Mouse (Mus musculus): Measurements from ENCODE around the gene Galm. TPM values are rescaled to one million over a fixed set of nuclear protein-coding genes. Genes with fewer than 3 reads are reported as not detected.

Galm gene
- total RNA-seq, 2 experiments from 2014 or later, result 1.2 to 1.5 TPM

DNA sequence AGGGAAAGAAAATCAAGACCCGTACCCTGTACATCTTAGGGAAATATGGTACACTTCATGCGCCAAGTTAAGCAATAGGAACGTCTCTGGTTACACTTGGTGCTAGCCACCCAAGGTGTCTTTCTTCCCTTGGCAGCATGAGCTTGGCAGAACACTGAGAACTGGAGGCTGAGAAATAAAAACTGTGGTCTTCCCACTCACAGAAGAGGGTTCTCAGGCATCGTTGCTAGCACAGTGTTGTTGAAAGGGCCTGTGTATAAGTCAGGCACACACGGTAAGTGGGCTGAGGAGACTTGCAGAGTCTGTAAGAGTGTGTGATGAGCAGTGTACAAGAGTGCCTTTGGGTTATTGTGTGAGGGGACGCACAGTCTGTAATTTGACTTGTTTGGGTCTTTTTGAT, 1.1 kb upstream of the Galm start:
- no peak for DNase-seq
- intact Hi-C loops (cut with DNase I), result loop anchor here (10.0 kb wide), 1 partner anchor 61 kb away; the partner anchor contains the start of gene Hnrnpll

DNA sequence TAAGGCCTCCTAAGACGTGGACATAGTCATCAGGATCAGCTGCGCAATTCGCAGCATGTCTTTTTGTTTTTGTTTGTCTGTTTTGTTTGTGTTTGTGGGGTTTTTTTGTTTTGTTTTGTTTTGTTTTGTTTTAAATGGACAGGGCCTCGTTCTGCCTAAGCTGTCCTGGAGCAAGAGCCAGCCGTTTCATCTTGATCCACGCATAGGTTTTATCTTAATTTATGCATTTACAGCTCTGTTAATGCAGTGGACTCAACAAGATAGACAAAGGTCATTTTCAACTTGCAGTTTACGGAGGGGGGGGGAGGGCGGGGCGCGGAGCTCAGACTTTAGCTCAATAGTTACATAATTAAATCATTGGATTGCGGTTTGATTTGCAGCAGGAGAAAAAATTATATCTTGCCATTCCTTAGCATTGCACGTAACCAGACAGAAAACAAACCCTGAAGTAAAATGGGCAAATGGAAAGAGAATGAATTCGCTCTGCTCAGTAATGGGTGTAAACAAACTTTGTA, 1.3 kb downstream of the Galm start:
- intact Hi-C loops (cut with DNase I), result loop anchor here (10.0 kb wide), 1 partner anchor 64 kb away; the partner anchor contains the start of gene Hnrnpll

DNA sequence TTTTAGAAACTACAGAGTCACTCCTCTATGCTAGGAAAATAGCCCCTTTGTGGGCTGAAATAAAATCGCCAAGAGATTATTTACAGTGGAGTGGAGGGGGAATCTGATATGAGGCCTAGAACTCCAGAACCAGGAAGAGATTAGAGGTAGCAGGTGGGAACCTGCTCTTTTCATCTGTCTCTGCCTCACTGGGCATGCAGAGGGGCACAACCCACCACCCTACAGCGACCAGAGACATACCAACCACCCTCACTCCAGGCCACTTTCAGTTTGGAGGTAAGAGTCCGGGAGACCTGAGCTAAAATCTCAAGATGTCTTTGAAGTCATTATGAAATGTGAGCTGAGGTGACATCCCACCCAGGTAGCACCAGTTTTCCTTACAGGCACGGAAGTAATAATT, 2.1 kb downstream of the Galm start:
- intact Hi-C loops (cut with DNase I), result loop anchor here (10.0 kb wide), 1 partner anchor 65 kb away; the partner anchor contains the start of gene Hnrnpll
- DNase-seq, result no peak

More for the DNA sequence above, 1.3 kb downstream of the Galm start:
- no peak for DNase-seq

DNA sequence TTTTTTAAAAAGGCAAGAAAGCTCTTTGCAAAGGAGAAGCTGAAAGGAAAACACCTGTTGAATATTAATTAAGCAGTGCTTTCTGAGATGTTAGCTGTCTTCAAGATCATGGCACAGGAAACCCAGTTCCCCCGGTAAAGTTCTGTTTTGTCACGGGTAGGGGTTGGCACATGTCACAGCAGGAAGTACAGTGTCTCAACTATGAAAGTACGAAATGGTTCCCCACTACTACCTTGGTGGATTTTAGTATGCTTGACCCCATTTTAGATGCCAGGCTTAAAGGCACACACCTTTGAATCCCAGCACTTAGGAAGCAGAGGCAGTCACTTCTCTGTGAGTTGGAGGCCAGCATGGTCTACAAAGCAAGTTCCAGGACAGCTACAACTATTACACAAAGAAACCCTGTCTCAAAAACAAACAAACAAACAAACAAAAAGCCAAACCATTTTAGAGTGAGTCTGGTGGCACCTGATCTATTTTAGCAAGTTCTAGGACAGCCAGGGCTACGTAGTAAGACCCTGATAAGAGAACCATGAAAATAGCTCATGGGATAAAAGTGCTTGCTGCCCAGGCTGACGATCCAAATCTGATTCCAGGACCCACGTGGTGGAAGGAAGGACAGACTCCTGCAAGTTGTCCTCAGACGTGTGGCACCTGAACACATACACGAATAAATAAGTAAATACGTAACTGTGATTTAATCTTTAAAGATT, 3.6 kb downstream of the Galm start:
- no peak for DNase-seq
- intact Hi-C loops (cut with DNase I), result no loop called here

DNA sequence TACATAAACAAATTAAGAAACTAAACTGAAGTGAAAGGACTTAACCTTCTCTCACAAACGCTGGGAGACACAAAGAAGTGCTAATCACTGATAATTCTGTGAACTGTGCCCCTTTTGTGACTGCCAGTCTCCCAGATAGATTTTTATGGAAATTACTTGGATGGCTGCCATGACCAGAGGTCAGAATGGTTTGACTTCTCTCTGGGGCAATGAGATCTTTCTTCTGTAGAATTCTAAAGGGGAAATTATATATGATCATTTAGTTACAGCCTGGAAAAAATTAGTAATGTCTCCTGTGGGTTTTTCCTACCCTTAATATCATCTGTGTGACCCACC, 4.1 kb downstream of the Galm start:
- intact Hi-C loops (cut with DNase I), result no loop called here
- DNase-seq, result no peak

DNA sequence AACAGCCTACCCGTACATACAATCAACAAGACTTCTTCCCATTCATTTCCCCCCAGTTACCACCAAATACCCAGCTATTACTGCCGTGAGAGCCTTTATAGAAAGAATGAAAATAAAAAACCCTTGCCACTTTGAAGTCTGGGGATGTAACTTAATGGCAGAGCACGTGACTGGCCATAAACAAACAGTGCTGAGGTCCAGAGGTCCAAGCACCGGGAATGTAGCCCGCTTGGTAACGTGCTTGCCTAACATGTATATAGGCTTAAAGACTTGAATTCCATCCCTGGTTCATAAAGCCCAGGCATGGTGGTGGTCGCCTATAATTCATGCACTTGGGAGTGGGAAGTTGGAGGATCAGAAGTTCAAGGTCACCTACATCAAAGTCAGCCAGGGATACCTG, 4.6 kb downstream of the Galm start:
- intact Hi-C loops (cut with DNase I), result no loop called here
- DNase-seq, result no peak

DNA sequence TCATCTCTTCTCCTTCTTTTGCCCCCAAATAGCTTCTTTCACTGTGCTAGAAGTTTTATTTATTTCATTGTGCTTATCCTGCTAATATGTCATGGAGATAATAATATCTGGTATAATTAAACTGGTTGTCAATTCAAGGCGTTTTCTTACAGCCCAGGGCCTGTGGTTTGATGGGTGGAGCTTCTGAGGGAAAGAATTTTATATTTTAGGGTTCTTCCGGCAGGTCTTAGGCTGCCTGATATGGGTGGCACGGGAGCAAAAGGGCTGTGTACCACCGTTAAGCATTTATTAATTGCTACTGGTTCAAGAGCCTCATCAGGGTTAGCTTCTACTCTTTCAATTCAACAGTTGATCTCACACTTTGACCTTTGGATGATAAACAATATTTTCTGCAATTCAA, 5.2 kb downstream of the Galm start:
- intact Hi-C loops (cut with DNase I), result no loop called here
- no peak for DNase-seq

DNA sequence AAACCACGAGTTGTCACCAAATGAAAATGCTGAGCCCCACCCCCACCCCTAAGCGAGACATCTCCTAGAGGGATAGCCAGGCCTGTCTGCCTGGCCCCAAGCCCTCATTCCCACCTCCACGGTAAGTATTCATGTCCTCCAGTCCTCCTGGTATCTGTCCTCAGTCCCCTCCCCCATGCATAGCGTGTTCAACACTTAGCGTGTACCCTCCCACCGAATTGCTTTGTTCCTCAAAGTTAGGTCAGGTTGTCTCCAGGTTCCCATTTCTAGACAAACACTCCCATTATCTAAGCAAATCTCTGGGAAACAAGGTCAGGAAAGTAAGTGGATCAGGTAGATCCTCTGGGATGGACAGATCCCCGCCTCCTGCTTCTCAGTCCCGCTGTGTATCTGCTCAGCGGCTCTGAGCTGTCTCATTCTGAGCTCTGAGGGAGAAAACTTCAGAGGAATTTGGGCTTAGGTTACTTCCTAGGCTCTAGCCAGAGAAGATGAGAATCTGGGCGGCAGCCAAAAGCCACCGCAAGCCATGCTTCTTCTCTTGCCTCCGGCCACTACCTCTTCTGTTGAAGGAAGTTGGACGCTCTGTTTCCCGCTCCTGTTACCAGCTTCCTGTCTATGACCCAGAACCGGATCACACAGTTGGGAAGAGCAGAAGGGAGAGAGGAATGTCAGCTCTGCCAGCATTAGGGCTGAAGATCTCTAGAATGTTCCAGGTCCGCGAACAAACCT, 11.3 kb downstream of the Galm start:
- intact Hi-C loops (cut with DNase I), result no loop called here
- DNase-seq, result no peak

DNA sequence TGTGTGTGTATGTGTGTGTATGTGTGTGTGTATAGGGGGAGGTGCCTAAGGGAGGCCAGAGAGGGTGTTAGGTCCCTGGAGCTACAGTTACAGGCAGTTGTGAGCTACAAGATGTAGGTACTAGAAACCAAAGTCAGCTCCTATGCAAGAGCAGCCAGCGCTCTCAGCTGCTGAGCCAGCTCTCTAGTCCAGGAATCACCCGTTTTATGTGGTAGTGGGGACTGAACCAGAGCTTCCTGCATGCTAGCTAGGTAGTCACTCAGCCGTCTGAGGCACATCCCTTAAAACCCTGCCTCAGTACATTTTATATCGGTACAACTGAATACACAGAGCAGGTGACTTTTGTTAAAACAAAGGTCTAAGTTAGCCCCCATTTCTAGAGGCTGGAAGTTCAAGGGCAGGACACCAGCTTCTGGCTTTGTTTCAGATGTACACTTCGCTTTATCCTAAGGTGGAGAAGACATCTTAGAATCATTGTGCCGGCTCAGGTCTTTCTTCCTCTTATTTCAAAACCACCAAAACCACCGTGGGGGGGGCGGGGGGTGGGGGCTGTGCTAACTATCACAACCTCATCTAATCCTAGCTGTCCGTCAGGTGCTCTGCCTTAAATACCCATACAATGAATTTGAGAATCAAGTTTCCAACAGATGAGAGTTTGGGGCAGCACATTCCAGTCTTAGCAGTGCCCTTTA, 12.6 kb downstream of the Galm start:
- no peak for DNase-seq
- intact Hi-C loops (cut with DNase I), result no loop called here

DNA sequence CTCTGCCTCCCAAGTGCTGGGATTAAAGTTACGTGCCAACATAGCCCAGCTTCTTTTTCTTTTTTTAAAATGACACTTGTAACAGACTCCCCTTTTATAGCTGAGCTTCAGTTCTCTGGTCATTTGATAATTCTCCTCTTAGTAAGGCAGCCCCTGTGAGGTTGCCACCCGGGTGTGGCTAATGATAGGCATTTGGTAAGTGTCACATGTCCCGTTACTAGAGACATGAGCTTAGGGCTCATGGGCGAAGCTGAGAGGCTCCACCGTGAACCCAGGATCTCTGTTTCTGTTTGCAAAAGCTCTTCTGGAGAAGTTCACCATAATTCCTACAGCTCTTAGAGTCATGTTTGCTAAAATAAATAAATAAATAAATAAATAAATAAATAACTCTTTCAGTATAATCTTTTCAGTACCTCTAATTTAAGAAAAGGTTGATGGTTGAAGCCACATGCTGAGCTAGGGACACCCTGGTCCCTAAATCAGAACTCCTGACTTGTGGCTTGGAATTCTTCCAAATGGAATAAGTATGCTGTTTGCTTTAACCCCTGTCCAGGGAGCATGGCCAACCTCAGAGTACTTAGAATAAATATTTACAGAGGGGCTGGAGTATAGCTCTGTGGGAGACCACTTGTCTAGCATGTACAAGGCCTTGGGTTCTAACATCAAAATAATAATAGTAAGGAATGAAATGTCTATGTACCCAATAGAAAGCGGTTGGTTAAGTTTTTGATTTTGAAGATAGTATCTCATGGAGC, 16.4 kb downstream of the Galm start:
- intact Hi-C loops (cut with DNase I), result no loop called here
- no peak for DNase-seq

DNA sequence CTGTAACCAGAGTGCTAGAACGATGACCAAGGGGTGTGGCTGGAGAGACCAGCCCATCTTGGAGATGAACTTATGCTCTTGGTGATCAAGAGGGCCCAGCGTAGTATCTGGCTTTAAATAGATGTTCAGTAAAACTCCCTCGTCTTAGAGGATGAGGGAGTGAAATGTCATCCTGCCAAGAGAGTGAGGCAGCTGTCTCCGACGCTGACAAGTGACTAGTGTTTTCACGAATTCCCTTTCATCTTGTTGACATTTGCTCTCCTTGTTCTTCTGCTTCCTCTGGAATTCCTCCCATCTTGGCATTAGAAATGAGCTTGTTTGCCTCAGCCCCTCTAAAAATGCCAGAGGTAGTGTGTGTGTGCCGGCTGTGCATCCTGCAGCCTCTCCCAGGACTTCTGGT, 17.9 kb downstream of the Galm start:
- DNase-seq, result no peak
- intact Hi-C loops (cut with DNase I), result no loop called here

DNA sequence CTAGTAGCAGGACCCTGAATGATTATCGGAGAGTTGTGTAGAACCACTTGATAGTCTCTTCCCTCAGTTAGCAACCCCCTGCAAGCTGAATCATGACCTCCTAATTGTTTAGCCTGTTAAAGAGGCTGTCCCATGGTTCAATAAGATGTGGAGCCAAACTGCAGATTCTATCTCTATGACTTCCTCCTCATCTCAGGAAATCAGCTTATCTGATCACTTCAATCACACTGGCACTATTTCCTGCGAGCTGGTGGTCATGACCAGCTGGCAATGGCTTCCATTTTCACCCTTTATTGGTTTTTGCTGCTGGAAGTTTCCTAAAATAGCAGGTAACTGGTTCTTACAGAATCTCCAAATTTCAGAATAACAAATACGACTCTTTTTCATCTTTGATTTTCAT, 18.5 kb downstream of the Galm start:
- no peak for DNase-seq
- intact Hi-C loops (cut with DNase I), result no loop called here

DNA sequence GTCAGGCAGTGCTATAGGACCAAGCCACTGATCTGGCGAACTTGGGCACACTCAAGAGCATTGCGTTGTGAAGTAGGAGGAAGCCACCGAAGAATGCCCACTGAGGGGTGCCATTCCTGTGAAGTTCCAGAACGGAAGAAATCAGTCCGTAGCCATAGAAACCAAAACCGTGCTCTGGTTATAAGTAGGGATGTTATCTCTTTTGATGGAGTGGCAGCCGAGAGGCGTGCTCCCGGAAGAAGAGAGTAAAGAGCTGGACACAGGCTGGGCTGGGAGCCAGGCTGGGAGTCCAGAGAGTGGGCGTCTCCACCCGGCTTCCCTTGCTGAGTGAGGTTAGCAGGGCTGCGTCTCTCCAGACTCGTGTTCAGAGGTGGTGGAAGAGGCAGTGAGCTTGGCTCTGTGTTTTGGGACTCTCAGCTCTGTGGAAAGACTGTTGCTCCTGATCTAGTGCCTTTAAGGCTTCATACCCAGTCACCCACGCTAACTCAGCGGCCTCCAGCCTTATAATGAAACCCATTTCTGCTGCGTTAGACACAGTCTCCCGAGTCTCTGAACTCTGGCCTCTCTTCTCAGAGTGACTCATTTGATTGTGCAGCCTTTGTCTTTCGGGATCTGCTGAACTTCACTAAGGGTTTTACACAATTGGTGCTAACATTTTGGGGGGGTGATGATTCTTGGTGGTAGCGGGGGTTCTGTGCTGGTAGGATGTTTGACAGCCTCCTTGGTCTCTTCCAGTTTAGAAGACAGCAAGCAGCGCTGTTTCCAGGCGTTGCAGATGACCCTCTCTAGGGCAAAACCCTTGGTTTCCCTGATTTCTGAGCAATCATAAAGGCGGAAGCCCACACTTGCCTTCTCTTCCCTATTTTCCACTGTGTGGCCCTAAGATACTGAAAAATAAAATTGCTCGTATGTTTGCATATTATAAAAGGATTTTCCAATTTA, 21.1 kb downstream of the Galm start:
- intact Hi-C loops (cut with DNase I), result no loop called here
- DNase-seq, result peak; percentile 65

DNA sequence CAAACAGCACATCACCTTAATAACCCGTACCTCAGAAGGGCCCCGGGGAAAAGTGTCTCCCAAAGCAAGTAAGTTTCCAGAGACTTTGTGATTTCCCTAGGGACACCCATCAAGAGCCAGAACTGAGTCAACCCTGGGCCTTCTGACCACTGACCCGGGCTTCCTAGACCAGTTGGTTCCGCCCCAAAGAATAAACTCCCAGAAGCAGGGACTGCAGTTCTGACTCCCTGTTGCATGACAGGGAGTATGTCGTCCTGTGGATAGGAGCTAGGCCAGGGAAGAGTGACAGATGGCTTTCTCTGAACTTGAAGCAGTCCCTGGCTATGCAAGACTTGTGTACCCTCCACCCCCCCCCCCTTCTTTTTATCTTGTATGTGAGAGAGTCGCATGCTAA, 21.7 kb downstream of the Galm start:
- intact Hi-C loops (cut with DNase I), result no loop called here

DNA sequence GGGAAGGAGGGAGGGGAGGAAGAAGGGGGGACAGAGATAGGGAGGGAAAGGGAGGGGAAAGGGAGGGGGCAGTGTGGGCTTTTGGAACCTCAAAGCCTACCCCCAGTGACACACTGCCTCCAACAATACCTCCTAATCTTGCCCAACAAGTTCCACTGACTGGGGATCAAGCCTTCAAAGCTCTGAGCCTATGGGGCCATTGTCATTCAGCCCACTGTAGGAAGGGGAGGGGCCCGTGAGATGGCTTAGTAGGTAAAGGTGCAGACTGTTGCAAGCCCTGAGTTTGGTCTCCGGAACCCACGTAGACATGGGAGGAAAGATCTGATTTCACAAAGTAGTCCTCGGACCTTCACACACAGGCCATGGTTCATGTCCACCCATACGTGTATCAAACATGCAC, 24.1 kb downstream of the Galm start:
- DNase-seq, result no peak
- intact Hi-C loops (cut with DNase I), result no loop called here

More for the DNA sequence above, 21.7 kb downstream of the Galm start:
- no peak for DNase-seq

DNA sequence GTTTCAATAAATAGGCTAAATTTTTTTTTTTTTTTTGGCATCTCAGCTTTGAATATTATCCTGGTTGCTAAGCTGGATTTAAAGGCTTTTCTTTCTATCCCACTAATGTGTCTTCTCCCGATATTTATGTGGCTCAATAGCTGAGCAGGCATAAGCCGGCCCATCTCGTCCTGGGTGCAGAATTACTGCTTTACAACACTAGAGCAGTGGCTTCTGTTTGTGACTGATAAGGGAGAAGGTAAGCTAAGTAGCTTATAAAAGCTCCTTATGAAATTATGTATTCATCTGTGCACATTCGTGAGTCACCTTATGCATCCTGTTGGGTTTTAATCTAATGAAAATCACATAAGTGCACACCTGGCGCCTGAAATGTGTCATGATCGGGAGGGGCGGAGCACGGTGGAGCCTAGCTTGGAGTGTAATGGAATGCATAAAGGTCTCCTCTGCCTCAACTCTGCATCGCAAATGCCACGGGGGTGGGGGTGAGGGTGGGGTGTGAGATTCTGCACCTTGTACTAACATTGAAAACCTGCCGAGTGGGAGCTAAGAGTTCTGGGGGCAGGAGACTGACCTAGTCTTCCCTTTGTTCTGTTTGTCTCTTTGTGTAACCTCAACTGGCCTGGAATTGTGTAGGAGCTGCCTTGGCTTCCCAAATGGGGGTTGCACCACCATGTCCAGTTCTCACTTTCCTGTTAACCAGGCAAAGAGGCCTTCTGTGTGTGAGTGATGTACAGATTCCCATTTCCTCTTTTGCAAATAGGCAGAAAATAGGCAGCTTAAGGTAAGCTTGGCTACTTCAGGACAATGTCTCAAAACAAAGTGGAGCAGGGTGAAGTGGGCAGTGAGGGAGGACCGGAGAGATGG, 25.7 kb downstream of the Galm start:
- intact Hi-C loops (cut with DNase I), result no loop called here

DNA sequence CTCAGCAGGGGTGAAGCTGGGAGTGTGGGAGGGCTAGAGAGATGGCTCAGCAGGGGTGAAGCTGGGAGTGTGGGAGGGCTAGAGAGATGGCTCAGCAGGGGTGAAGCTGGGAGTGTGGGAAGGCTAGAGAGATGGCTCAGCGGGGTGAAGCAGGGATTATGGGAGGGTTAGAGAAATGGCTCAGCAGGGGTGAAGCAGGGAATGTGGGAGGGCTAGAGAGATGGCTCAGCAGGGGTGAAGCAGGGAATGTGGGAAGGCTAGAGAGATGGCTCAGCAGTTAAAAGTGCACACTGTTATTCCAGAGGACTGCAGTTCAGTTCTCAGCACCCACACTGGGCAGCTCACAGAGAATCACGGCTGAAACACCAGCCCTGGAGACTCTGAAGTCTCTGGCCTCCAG, 26.4 kb downstream of the Galm start:
- no peak for DNase-seq
- intact Hi-C loops (cut with DNase I), result no loop called here

More for the DNA sequence above, 25.7 kb downstream of the Galm start:
- DNase-seq, result no peak

DNA sequence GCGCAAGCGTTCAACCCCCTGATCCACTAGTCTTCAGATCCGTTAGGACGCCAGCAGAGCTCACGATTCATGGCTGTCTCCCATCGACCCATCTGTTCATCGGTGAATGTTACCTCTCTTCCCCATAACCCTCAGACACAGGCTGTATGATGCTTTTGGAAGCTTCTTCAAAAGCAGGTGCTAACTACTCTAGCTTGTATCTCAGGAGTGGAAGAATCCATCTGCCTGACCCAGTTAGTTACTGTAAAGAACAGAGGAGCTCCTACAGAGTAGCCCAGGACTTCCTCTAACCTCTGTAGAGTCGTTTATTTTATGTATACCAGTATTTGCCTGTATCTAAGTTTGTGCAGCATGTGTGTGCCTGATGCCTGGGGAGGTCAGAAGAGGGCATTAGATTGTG, 29.6 kb downstream of the Galm start:
- intact Hi-C loops (cut with DNase I), result no loop called here
- no peak for DNase-seq

DNA sequence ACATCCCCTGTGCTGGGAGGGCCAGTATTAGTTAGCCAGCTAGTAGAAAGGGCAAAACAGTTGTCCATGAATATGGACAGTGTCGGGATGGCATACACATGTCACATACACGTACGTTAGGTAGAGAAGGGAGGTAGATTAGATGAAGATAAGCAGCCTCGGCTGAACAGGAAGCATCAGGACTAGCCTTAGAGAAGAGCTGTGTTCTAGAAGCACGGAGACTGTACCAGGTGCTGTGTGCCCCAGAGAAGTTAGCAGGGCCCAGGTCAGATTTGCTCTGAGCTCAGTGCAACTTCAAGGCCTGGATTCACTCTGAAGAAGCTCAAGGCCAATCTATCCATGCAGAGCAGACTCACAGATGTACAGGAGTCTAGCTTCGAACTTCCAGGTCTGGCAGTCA, 30.2 kb downstream of the Galm start:
- DNase-seq, result no peak
- intact Hi-C loops (cut with DNase I), result no loop called here

Measured in left cerebral cortex, postnatal 4 days (tissue).